Mouse (Mus musculus) liver (tissue): ENCODE measurements around the gene Cdc34.

Experiments
- DNase-seq: peaks from one replicate; pipeline ENCODE4 v3.0.0-alpha.2; 2020; ENCODE audit warnings: mixed read lengths

The Cdc34 gene

DNA sequence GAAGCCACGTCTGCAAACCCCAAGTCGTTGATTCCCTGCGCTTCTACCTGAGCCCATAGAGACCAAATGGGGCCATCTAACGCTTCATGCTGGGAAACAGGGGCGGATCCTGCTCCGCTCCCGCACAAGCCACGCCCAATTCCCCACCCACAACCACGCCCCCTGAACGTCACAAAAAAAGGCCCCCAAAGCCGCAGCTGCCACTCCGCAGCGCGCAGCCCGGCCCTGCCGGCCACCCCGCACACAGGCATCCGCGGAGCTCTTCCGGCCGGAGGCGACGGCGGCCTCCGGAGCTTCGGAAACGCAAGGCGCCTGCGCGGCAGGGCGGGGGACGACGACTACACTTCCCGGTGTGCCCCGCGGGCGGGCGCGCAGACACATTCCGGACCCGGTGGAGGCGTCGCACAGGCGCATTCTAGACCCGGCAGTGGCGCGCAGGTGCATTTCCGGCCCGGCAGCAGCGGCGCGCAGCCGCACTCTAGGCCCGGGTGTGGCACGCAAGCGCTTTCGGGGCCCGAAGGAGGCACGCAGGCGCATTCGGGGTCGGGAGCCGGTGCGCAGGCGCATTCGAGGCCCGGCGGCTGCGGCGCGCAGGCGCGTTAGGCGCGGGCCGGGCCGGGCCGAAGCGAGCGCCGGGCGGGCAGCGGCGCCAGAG is at the start of gene Cdc34:
TSS of gene Cdc34 (plus strand) at position 605 of the 655 bp plus-strand sequence.
- DNase-seq, result peak; percentile 98

- no peak for DNase-seq
Observed at GRCm38 (mm10) chr10:79633006-79633777, 48.8 kb upstream of the Cdc34 start.

DNA sequence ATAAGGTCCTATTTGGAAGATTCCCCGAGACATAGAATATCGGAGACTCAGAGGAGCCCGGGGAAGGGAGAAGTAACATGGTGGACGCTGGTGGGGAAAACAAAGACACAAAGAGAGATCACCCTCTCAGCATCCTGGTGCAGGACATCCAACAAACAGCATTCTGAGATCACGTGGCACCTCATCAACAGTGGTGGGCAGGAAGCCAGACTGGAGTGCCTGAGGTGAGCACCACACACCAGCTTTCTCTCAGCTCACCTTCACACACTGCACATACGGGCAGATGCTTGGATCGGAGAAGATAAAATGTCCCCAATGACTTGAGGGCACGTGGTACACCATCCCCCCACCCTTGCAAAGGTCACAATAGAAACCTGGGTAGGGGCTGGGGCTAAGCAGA is 45.7 kb upstream of the Cdc34 start:
- DNase-seq, result no peak

DNA sequence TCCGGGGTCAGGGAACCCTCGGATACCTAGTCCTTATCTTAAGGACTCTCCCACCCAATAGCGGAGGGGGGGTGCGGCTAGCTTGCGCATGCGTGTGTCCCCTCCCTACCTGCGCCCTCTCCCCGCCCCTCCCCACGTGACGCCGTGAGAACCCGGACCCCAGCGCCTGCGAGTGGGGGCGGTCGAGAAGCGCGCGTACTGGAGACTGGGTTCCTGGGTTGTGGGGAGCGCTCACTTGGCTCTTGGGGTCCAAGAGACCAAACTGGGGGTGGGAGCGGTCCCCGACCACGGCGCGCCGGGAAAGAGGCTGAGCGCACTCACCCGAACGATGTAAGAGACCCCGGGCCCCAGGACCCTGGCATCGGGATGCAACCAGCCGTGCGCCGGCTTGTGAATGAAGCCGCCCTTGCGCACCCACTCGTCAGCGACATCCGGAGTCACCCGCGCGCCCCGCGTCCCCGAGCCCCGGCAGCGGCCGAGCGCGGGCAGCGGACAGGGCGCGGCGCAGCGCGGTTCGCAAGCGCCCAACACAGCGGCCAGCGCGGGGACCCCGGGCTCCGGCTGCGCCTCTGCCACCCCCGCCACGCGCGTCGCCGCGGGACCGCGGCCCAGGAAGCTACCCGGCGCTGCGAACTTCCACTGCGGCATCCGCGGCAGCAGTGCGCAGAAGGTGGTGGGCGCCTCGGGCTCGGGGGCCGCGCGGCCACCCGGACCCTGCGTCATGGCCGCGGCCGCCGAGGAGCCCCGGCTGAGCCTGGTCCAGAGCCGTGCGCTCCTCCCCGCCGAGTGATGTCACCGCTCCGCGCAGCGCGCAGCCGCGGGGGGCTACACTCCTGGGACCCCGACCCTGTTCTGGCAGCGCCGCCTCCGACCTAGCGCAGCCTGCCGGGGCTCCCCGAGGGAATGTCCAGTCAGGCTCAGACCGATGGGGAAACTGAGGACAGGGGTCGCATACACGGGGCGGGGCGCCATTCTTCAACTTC is 44.6 kb upstream of the Cdc34 start, which contains the start of gene Shc2:
TSS of gene Shc2 (minus strand) at position 791 of the 983 bp plus-strand sequence.
- DNase-seq, result peak; percentile 37

GRCm38 (mm10) chr10:79638486-79639204 is 43.4 kb upstream of the Cdc34 start:
- DNase-seq, result peak; percentile 23

- no peak for DNase-seq
Observed at GRCm38 (mm10) chr10:79645711-79646110, 36.3 kb upstream of the Cdc34 start, which contains the start of gene Odf3l2. Odf3l2 (minus strand) TSS chr10:79645738.

- peak; percentile 71 for DNase-seq
Observed at GRCm38 (mm10) chr10:79649070-79649751, 32.8 kb upstream of the Cdc34 start.

- no peak for DNase-seq
Observed at GRCm38 (mm10) chr10:79652789-79653188, 29.2 kb upstream of the Cdc34 start.

DNA sequence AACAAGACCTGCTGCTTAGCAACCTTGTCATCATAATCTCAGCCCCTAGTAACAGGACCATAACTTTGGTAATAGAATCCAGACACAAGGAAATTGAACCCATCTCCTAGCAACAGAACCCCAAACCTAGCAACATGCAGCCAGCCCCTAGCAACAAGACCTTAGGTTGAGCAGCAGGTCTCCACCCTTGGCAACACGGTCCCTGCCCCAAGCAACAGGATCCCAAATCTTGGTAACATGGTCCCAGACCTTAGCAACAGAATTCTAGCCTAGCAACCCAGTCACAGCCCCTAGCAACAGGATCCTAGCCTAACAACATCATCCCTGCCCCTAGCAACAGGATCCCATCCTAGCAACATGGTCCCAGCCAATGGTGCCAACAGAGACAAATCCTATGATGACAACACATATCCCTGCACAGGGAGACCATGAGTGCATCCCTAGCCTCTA is 27.0 kb upstream of the Cdc34 start:
- DNase-seq, result no peak

GRCm38 (mm10) chr10:79658829-79659228 is 23.2 kb upstream of the Cdc34 start:
- peak; percentile 49 for DNase-seq

GRCm38 (mm10) chr10:79660298-79660697 is 21.7 kb upstream of the Cdc34 start:
- DNase-seq, result no peak

DNA sequence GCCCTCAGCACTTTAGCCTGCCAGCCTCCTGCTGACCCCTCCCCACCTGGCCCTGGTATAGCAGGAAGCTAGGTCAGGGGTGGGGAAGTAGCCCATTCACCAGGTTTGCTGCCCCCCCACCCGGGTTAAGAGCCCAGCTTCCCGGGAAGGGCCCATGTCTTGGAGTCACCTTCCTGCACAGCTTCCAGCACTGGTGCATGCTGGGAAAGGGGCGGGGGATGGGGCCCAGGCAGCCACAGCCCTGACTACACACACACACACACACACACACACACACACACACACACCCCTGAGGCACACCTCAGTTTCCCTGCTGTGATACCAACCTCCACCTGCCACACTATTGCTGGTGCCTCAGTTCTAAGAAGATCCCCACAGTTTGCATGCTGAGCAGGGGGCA is 20.1 kb upstream of the Cdc34 start:
- no peak for DNase-seq

DNA sequence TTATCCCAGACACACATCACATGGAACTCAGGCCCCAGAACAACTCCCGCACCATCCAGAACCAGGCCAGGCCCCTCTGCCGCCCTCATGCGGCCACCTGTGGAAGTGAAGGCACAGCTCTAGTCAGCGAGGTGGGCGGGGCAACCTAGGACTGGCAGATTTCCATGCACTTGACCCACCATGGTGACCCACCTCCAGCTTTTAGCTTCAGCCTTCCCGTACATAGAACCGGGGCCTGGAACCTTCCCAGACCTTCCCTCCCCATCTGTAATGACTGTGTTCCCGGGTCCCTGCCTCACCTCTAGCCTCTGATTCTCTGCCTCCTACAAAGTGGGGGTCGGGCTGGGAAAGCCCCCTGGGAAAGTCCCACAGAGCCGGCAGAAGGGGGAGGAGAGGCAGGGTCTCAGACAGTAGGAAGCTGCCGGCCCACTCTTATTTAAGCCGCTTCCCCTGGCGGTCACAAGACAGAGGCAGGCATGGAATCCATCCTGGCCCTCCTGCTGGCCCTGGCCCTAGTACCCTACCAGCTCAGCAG is 17.8 kb upstream of the Cdc34 start, which contains the start of gene Madcam1:
TSS of gene Madcam1 (plus strand) at position 429 of the 535 bp plus-strand sequence.
- DNase-seq, result peak; percentile 80

DNA sequence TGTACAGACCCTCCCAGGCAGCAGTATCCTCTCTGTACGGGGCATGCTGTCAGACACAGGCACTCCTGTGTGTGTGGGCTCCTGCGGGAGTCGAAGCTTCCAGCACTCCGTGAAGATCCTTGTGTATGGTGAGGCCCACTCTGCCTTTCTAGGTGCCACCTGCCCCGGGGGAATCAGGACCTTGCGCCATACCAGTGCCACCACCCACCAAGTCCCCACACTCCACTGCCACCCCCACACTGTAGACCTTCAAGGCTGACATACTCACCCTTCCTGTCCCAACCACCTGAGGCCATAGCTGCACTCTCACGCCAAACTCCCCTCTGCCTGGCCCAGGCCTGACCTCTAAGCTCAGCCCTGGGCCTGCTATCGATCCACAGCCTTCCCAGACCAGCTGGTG is 16.9 kb upstream of the Cdc34 start:
- no peak for DNase-seq

GRCm38 (mm10) chr10:79666493-79666892 is 15.5 kb upstream of the Cdc34 start:
- no peak for DNase-seq

DNA sequence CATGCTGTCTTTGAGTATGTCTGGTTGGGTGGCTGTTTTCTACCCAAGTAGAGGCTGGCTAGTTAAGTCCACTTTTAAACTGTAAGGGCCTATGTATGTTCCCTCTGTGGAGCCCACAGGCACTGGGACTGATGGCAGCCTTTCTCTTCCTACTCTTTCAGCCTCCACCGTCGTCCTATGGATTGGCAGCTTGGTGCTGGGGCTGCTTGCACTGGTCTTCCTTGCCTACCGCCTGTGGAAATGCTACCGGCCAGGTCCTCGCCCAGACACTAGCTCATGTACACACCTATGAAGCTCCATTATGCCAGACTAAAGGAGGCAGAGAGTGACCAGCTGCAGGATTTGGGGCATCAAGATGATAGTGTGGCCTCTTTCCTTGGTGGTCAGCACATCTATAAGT is 13.9 kb upstream of the Cdc34 start:
- DNase-seq, result no peak

GRCm38 (mm10) chr10:79668771-79669575 is 13.0 kb upstream of the Cdc34 start, which contains the start of gene Tpgs1:
Tpgs1 (plus strand) TSS chr10:79669369.
- peak; percentile 85 for DNase-seq

- DNase-seq, result peak; percentile 77
Observed at GRCm38 (mm10) chr10:79669576-79670057, 12.4 kb upstream of the Cdc34 start.

GRCm38 (mm10) chr10:79670071-79670888 is 11.7 kb upstream of the Cdc34 start:
- no peak for DNase-seq
